Mouse (Mus musculus): ENCODE measurements around the gene Atp13a5.

DNA sequence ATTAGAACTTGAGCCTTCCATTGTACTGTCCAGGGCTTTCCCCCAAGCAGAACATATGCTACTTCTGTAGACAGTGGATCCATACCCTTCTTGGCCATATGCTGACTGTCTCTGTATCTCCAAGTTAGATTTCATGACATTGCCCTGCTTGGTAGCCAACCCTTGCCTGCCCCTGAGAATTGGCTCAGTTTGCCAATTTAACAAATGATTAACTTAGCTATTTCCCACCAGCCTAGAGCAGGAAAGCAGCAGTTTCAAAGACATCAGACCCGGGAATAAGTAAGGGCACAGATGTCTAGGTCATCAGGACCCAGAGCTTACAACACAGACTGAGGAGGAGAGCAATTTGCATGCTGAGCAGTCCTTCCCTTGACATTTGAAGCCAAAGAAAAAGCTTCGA lies 173.0 kb downstream of the Atp13a5 start:
- TF ChIP-seq CTCF (IDR thresholded peaks at IDR 0.05; ENCODE audit: insufficient read depth, low read length) (no peak), POLR2A (IDR thresholded peaks at IDR 0.05; ENCODE audit: borderline replicate concordance, extremely low read depth, low read depth, low read length) (no peak)
